Mouse (Mus musculus) kidney, postnatal 25 days (tissue): ENCODE data around the gene Hscb.

ENCODE experiments used
- DNase-seq, 2 experiments: peaks; one replicate each; pipeline ENCODE4 v3.0.0; 2021; ENCODE audit warnings: mixed read lengths in 2 of 2

Gene Hscb

DNA sequence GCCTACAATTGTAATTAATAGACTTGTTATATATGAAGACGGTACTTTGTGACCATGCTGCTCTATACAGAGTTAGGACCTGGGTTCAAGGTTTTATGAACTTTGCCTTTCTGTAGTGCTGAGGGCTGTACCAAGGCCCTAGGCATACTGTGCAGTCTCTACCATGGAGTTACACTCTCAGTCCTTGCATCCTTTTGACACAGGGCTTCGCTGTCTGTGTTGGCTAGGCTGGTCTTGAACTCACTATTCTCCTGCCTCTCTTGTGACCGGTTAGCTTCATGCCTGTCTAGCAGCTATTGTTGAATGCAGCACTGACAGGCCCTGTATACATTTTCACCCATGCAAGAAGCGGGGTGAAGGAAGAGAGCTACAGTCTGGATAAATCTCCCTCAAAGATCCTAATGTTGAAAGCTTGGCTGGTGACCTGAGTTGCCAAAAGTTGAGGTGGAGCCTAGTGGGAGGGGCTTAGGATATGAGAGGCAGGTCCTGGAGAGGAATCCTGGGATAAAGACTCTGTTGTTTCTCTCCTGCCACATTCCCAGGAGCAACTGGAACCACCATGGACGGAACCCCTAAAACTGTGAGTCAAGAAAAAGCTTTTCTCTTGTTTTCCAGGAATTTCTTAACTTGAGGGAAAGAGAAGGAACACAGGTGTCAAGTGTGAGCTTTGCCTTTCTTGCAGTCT is 8.4 kb downstream of the Hscb start:
- DNase-seq: no peak

DNA sequence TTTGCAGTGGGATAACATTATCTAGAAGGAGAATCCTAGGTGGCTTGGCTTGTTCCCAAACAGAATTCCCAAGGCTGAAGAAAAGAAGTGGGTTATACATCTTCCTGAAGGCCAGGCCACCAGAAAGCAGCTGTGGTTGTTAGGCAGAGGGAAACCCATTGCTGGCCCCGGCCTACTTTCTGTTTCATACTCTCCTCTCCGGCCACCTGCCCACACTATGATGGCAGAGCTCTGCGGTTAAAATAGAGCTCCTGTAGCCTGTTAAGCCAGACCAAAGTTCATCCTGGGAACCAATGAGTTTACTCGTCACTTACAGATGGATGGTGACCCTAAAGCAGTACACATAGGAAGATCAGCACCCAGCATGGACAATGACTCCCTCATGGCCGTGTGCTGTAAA is 12.0 kb downstream of the Hscb start:
- DNase-seq: peak; percentile 14 to 42

DNA sequence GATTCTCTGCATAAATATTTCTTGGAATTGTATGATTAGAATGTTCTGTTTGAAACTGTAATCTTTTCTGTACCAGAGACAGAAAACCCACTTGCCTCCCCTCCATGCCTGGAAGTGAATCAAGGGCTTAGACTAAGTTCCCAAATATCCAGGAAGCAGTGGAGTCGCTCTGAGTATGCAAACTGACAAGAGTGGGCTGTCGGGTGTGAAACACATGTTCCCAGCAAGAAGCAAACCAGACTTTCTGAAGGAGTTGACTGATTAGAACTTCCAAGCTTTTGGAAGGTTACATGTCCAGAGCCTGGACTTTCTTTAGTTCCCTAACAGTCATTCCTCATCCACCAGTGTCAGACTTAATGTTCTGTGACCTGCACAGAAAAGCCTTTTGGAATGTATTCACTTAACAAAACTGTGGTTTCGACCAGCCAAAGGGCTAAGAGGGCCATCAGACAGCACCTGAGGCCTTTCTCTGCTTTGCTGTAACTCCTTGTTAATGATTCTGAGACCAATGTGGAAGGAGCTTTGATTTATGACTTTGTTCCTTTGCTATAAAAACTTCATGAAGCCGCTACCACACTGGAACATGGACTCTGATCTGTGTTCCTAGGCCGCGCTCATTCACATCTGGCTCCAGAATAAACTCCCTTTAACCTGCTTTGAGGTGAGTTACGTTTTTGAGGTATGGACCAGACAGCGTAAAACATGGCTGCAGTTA is 12.6 kb downstream of the Hscb start:
- peak; percentile 43 to 72 for DNase-seq

DNA sequence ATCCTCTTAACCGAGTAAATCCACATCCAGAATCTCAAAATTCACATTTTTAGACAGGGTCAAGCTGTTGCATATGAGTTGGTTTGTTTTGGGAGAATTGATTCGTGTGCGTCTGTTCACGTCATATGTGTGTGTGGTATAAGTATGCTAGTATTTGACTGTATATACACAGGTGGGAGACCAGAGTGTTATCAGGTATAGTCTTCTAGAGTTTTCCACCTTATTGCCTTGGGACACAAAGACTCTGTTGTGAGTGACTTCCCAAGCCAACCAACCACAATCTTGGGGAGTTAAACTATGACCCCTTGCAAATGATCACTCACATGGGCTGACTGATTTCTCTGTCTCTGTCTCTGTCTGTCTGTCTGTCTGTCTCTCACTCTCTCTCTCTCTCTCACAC is 15.2 kb downstream of the Hscb start:
- no peak for DNase-seq

DNA sequence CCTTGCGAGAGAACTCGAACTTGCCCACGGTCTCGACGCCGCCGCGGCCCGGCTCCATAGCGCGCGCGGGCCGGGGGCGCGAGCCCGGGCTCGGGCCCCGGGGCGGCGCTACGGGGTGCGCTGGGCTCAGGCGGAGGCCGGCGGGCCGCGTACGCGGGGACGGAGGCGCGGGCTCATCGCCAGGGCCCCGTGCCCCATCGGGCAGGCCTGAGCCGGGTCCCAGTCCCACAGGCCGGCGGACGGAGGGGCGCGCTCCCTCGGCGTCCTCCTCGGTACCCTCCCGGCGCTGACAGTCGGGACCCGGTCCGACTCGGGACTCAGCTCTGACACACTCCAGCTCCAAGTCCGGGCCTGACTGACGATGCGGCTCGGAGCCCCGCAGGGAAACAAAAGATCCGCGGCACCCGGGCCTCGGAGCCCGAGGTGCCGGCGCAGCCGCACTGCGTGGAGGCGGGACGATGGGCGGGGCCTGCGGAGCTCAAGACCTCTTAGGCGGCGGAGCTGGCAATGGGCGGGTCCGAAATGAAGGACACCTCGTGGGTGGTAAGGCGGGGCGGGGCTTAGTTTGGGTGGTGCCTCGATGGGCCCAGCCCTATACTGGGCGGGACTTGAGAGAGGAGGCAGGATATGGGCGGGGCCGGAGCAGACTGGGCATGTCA is 29.8 kb downstream of the Hscb start, which contains the start of gene Ulk1:
Gene Ulk1, minus strand, starts transcription at position 431 of the 659 bp plus-strand sequence.
- peak; percentile 100 for DNase-seq

DNA sequence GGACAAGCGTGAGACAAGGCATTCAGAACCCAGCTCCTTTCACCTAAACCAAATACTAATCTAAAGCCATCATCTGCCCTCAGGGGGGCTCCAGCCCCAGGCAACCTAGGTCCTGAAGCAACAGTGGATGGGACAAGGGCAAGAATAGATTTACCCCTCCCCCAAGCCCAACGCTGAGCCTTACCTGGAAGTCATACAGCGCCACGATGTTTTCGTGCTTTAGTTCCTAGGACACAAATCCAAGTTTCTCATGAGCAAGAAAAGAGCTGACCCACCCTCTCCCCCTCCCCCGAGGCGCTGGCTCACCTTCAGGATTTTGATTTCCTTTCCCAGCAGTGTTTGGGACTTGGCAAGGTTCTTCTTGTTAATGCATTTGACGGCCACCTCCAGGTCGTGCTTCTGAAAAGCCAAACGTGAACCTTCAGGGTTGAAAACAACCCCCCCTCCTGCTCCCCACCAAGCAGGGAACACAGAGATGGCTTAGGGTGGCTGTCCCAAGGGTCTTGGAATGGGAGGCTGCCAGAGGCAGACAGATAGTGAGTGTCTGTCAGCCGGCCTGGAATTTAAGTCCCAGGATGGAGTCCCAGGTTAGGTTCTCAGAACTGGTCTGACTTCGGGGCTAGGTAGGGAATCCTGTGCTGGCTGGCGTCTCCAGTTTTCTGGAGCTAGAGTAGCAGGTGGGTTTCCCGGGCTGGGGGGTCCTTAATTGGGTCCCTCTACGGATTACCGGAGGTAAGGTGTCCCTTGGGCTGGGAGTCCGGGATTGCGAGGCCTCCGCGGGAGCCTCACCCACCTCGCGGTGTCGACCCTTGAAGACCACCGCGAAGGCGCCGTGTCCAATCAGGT is 30.5 kb downstream of the Hscb start:
- DNase-seq: peak; percentile 36 to 62

DNA sequence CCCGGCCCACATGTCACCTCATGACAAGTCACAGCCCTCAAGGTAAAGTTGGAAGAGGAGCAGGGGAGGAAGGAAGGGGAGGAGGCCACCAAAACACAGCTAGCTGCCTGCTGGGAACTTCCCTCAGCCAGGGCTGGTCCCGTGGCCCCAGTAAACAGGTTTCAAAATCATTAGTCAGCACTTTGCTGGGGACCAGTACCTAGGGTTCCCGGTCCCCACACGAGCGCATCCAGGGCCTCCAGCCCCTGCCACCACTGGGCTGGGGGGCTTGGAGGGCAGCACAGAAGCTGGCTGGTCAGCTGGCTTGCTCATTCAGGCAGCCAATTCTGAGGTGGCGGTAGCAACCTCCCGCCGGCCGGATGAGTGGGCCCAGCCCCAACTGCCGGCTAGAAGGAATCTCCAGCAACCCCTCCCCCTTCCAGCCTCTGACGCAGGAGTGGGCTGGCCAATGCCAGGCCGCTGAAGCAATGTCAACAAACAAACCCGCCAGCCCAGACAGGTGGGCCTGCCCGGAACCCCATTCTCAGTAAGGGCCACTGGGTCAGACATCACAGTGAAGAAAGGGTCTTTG is 31.4 kb downstream of the Hscb start:
- peak; percentile 94 to 95 for DNase-seq

DNA sequence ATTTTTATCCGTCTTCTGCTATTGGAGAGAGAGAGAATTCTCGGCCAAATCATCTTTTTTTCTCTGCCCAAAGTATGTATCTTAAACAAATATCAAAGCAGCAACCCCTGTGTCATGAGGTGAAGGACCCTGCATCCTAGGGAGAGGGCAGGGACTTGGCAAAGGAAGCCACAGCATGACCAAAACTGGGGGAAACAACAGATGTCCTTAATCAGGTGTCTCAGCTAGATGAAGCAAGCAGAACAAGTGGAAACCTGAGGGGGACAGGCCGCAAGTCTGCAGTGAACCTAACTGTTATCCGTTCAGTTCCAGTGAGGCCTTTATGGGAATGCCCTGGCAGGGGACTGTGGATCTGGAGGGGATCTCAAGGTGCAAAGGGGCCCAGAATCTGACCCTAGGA is 32.1 kb downstream of the Hscb start:
- DNase-seq: no peak

DNA sequence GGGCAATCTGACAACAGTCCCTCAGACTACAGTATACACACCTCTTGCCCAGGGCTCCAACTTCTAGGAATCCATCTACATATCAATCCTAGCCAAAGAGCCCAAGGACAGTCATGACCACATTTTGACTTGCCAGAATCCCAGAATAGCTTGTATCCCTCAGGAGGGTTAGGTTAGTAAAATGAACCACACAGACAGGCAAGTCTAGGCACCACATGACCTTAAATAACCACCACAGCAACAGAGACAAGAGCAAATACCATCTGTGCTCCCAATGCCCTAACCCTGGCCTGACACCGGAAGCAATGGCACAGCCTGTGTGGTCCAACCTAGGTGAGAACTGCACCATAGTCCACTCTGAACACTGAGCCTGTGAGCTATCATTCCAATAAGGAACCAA is 32.9 kb downstream of the Hscb start:
- no peak for DNase-seq

DNA sequence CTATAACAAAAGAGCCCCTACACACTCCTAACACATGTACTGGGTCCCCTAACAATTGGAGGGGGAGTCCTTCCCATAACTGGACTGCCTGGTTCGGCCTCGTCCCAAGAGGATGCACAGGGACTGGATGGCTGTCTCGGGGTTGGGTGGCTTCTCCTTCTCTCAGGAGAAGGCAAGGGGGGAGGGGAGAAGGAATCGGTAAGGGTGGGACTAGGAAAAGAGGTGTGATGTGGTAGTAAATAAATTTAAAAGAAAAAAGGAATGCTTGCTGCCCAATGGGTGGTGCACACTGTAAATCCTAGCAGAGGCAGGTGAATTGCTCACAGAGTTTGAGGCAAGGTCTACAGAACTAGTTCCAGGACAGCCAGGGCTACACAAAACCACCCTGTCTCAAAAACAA is 33.4 kb downstream of the Hscb start:
- DNase-seq: no peak

DNA sequence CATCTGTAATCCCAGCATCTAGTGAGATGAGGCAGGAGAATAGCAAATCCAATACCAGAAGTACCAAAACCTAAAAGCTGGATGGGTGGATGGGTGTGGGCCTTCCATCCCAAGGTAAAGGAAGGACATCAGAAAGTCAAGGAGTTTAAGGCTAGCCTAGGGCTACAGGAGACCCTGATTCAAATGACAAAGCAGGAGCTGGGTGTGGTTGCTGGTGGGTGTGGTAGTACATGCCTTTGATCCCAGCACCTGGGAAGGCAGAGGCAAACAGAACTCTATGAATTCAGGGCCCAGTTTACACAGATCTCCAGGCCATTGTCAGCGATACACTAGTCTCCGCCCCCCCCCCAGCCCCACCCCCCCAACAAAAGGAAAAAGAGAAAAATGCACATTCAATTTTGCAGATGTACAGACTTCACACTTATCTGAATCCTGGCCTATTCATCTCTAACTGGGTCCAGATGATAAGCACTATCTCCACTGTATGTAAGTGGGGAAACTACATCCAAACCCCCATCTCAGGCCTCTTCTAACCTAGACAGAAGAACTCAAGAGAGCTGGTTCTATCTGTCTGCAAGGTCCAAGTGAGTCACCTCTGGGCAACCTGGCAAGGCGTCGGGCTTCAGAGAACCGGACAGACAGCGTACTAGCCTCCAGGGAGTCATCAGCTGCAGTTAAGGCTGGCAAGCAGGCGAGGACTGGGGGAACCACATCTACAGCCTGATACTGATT is 35.4 kb downstream of the Hscb start:
- DNase-seq: no peak

DNA sequence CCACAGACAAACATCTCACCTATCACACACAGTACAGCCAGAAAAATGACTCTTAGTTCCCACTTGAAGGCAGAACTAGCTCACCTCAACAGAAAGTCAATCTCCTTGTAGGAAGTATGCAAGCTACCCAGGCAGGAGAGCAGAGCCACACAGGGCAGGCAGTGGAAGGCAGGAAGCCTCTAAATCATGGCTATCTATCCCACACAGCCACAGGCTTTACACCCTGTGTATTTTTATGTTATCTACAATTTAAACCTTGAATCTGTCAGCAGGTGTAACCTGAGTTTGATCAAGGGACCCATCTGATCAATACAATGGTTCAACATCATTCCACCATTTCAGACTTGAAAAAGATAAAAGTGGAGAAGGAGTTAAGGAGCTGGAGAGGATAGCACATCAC is 36.8 kb downstream of the Hscb start:
- no peak for DNase-seq

DNA sequence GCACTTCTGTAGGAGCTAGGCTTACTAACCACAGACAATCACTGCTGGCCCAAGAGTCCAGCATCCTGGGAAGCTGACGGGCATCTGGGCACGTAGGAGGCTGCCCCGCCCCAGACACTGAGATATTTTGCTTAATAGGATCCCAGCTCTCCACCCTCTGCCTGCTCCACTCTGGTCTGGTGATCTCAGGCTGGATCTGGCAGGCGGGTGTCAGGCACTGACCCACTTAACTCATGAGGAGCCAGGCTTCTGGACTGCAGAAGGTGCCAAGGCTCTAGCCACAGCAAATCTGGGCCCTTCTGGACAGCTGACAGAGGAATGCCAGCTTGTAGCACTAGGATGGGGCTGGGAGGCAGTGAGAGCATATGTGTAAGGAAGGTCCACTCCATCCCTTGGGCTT is 37.4 kb downstream of the Hscb start:
- DNase-seq: peak; percentile 19 to 64

DNA sequence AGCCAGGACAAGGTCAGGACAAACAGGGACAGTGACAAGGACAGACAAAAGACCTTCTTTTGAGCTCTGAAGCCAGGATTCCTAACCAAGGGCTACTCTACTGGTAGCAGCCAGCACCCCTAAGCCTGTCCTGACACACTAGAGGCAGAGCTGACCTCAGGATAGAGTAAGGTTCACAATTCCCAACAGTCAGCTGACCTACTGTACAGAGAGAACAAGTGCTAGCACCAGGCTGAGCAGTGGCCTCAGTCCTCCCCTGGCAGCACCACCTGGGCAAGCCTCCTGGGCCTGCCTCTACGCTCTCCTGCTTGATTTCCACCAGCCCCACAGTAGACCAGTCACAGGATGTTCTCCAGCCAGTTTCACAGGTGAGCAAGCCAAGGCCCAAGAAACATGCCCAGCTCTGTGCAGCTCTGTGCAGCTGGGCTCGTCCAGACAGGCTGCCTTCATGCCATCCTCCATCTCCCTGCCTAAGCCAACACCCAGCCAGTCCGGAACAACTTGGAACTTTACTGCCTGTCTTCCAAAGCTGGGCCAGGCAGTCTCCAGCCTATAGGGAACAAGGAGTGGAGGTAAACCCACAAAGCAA is 38.4 kb downstream of the Hscb start:
- peak in 1 of 2 experiments; percentile 70 for DNase-seq

DNA sequence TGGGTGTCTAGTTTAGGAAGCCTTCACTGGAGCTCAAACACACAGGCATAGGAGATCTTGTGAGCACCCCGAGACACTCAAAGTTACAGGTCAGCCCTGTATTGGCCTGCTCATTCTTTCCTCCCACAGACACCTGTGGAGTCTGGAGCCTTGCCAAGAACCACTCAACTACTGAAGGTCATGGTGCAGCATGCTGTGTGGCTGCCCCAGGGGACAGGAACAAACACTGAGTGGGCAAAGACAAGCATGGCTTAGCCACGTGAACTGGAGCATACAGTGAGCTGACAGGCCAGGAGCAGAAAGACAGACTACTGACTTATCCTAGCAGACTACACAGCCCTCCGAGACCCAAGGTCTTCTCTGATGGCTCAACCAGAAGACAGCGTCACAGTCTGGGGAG is 41.9 kb downstream of the Hscb start:
- DNase-seq: peak; percentile 82 to 91

DNA sequence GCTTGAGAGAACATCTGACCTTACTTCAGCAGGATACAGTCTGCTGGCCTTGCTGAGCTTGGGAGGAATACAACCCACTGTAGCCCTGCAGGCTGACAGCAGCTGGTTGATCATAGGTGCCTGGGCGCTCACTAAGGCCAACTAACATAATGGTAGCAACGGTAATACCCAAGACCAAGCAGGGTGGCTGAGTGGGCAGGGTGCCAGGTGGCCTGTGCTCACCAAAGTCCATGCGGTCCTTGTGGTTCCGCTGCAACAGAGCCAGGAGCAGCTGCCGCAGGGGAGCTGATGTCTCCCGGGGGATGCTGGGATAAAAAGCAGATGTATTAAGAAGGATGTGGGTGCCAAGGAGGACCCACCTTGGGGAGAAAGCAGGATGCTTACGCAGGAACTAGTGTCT is 45.2 kb downstream of the Hscb start:
- peak; percentile 80 to 89 for DNase-seq

DNA sequence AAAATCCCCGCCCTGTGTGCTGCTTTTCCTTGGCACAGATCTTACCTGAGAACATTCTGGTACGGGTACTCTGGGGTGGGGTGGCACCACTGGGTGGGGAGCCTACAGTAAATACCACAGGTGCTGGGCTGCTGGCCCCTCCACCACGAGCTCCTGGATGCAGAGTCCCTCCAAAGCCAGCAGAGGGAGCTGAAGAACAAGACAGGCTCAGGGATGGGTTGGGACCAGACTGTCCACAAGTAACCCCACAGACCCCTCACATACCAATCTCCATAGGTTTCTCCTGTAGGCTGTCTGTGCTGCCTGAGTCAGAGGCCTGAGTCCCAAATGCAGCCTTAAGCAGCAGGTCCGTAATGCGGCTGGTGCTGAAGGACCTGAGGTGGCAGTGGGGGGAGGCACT is 50.9 kb downstream of the Hscb start:
- peak; percentile 22 to 54 for DNase-seq

DNA sequence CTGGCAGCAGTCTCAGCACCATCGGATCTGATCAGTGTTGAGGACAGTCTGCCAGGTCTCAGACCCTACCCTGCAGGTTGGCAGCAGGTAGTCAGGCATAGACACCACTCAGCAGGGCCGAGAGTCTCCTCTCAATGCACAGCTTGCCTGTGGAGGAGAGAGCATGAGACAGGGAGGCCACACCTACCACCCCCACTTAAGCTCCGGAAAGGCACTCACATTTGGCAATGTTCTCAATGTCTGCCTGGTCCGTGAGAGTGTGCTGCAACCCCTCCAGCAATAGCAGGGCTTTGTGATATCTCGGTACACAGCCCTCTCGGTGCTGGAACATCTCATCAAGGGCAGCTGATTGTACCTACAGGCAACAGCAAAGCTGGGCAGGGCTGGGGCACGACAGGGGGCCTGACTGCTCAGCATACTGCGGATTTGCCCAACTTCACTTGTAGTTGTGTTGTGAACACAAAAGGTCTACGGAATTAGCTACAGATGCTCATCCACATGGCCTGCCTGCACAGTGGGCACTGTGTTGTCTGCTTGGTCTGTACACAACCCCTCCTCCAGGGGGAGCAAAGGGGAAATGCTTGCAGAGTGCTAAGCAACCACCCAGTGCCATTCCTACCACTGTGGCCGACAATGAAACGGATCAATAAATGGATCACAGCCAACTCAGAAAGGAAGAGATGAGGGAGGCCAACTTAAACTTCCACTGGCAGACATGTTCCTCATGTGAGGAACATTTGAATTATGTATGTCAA is 53.3 kb downstream of the Hscb start:
- no peak for DNase-seq

DNA sequence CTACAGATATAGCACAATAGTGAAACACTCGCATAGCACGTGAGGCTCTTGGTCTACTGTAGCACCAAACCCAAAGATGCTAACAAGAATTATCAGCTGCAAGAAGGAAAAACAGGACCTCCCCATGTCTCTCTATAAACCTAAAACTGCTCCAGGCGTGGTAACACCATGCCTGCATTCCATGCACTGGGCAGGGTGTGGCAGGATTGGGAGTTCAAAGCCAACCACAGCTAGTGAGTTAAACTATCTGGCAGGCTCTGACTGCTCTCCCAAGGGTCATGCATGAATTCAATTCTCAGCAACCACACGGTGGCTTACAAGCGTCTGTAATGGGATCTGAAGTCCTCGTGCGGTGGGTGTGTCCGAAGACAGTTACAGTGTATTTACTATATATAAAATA is 56.4 kb downstream of the Hscb start:
- no peak for DNase-seq

DNA sequence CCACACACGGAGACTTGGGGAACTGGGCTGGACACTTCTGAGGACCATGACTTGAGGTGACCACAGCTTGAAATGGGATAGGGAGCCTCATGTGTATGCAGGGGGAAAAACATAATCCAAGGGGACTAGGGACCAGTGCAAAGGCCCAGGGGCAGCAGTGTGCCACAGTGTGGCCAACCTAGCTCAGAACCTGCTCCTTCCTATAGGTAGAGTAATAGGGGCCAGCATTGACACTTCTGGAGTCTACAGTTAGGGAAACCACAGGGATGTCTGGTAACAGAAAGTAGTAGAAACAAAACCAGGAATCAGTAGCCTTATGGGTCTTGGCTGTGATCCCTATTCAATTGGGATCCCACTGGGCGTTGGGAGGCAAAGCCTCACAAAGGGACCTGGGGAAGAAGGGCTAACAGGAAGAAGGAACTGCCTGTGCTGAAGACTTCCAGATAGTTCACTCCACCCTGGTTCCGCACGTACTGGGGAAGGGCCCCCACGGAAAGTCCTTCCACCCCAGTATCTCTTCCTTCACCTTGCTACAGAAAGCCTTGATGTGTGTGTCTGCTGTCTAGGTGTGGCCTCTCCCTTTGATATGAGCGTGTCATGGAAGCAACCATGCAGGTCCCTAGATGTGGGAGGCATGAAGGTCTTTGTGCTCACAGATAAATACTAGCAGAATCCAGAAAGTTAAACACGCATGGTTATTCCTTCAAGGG is 57.9 kb downstream of the Hscb start:
- DNase-seq: no peak
